Mouse (Mus musculus) midbrain, embryonic 10.5 days (tissue): ENCODE results near the gene Lrrc23. TPM values are rescaled to one million over a fixed set of nuclear protein-coding genes. Genes with fewer than 3 reads are reported as not detected.
A peak's percentile ranks its signal among the peaks of the same experiment; 100 is the strongest.

Source experiments
- DNase-seq: peaks from one replicate; pipeline ENCODE4 v3.0.0-alpha.2; 2017; ENCODE audit warnings: low spot score
- H3K27ac ChIP-seq: fragments of 300-500 bp; sonication (generic); replicated peaks from 2 replicates; pipeline ENCODE4 v1.5.1; 2016; ENCODE audit warnings: mild to moderate bottlenecking
- H3K27me3 ChIP-seq: fragments of 300-500 bp; sonication (generic); 2 replicates; pipeline ENCODE4 v1.6.1; 2016; ENCODE audit warnings: low read depth, mild to moderate bottlenecking; ENCODE audit not compliant: poor library complexity, severe bottlenecking
- H3K36me3 ChIP-seq: fragments of 300-500 bp; sonication (generic); 2 replicates; pipeline ENCODE4 v1.6.1; 2016; ENCODE audit warnings: mild to moderate bottlenecking, moderate library complexity
- H3K4me1 ChIP-seq: fragments of 300-500 bp; sonication (generic); 2 replicates; pipeline ENCODE4 v1.6.1; 2016
- H3K4me3 ChIP-seq: fragments of 300-500 bp; sonication (generic); 2 replicates; pipeline ENCODE4 v1.5.1; 2016; ENCODE audit warnings: mild to moderate bottlenecking, moderate library complexity
- H3K9me3 ChIP-seq: fragments of 300-500 bp; sonication (generic); replicated peaks from 2 replicates; pipeline ENCODE4 v1.6.1; 2016; ENCODE audit warnings: mild to moderate bottlenecking
- whole genome bisulfite sequencing: fragments of 180-500 bp; shearing (Covaris S2); methylation state at CpG from one replicate; pipeline ENCODE4 v1.1.7; 2016; 5-methylcytosine and 5-hydroxymethylcytosine counted together
- polyA plus RNA-seq: library from polyadenylated mRNA; unstranded; fragments of >200 nt; fragmentation: Nextera tagmentation; extraction: Ambion mirVana; gene quantifications from 2 replicates; pipeline ENCODE4 v1.2.1, GENCODE M21; 2016

The Lrrc23 gene
- polyA plus RNA-seq, 1 experiment from 2014 or later = 1.4 TPM

GRCm38 (mm10) chr6:124742839-124743514 is 36.5 kb downstream of the Lrrc23 start:
- H3K4me3 ChIP-seq = no peak overlapping the region
- 91% methylated on average over 15 of the region's 15 CpGs for WGBS

GRCm38 (mm10) chr6:124741842-124742241 is 37.7 kb downstream of the Lrrc23 start:
- H3K27me3 ChIP-seq = no peaks in the 10 kb centered on the region
- peak overlapping the region; percentile 76 for H3K4me3 ChIP-seq
- WGBS = 68% methylated on average over 3 of the region's 3 CpGs
- H3K27ac ChIP-seq = peak overlapping the region; percentile 95
- H3K9me3 ChIP-seq = no peaks in the 10 kb centered on the region
- no peak for DNase-seq
- peaks cover 45% of the 10 kb centered on the region for H3K36me3 ChIP-seq
- peaks cover 70% of the 10 kb centered on the region for H3K4me1 ChIP-seq

More at GRCm38 (mm10) chr6:124742839-124743514, 36.5 kb downstream of the Lrrc23 start:
- 0 out of 2 replicates have a peak, but pooled peaks cover 4% of the 10 kb centered on the region for H3K27me3 ChIP-seq
- no peaks in the 10 kb centered on the region for H3K9me3 ChIP-seq
- H3K4me1 ChIP-seq = peaks cover 72% of the 10 kb centered on the region
- no peak for DNase-seq
- peaks cover 57% of the 10 kb centered on the region for H3K36me3 ChIP-seq
- H3K27ac ChIP-seq = no peak overlapping the region

- Histone ChIP-seq H3K36me3 (peaks cover 41% of the 10 kb centered on the region), H3K27ac (peak within 1 kb of the TSS; percentile 95), H3K27me3 (no peaks in the 10 kb centered on the region), H3K4me3 (peak within 1 kb of the TSS; percentile 76), H3K4me1 (peaks cover 62% of the 10 kb centered on the region), H3K9me3 (no peaks in the 10 kb centered on the region)
- DNase-seq = peak; percentile 96
- under 1% methylated on average over 41 of the region's 41 CpGs for WGBS
These were observed 38.4 kb downstream of the Lrrc23 start, which contains the start of gene Grcc10 for GRCm38 (mm10) chr6:124740888-124741761. TSS of gene Grcc10 (minus strand) at chr6:124741374.

GRCm38 (mm10) chr6:124740211-124740887 is 39.2 kb downstream of the Lrrc23 start:
- WGBS = under 1% methylated on average over 29 of the region's 29 CpGs
- peak overlapping the region; percentile 76 for H3K4me3 ChIP-seq
- H3K9me3 ChIP-seq = no peaks in the 10 kb centered on the region
- H3K4me1 ChIP-seq = peaks cover 55% of the 10 kb centered on the region
- no peak for DNase-seq
- peak overlapping the region; percentile 95 for H3K27ac ChIP-seq
- H3K36me3 ChIP-seq = peaks cover 41% of the 10 kb centered on the region
- no peaks in the 10 kb centered on the region for H3K27me3 ChIP-seq

GRCm38 (mm10) chr6:124739231-124739796 is 40.2 kb downstream of the Lrrc23 start:
- peaks cover 46% of the 10 kb centered on the region for H3K4me1 ChIP-seq
- no peaks in the 10 kb centered on the region for H3K9me3 ChIP-seq
- no peaks in the 10 kb centered on the region for H3K27me3 ChIP-seq
- H3K27ac ChIP-seq = peak overlapping the region; percentile 55; the same call in 1 of the 2 replicates
- DNase-seq = no peak
- H3K4me3 ChIP-seq = no peak overlapping the region
- WGBS = 84% methylated on average over 10 of the region's 10 CpGs
- peaks cover 30% of the 10 kb centered on the region for H3K36me3 ChIP-seq

- peaks cover 23% of the 10 kb centered on the region for H3K36me3 ChIP-seq
- no peaks in the 10 kb centered on the region for H3K27me3 ChIP-seq
- no peak for DNase-seq
- peak within 1 kb of the TSS; percentile 27; the same call in 1 of the 2 replicates for H3K4me3 ChIP-seq
- H3K4me1 ChIP-seq = peaks cover 46% of the 10 kb centered on the region
- WGBS = 21% methylated on average over 15 of the region's 15 CpGs
- no peaks in the 10 kb centered on the region for H3K9me3 ChIP-seq
- H3K27ac ChIP-seq = peak within 1 kb of the TSS; percentile 55
These were observed 41.0 kb downstream of the Lrrc23 start, which contains the start of gene Ptpn6 for GRCm38 (mm10) chr6:124738511-124739023. TSS of gene Ptpn6 (minus strand) at chr6:124738714.

GRCm38 (mm10) chr6:124737040-124737439 is 42.5 kb downstream of the Lrrc23 start:
- peaks cover 45% of the 10 kb centered on the region for H3K4me1 ChIP-seq
- H3K27me3 ChIP-seq = no peaks in the 10 kb centered on the region
- no peak overlapping the region for H3K27ac ChIP-seq
- DNase-seq = no peak
- no peaks in the 10 kb centered on the region for H3K9me3 ChIP-seq
- peaks cover 10% of the 10 kb centered on the region for H3K36me3 ChIP-seq
- 92% methylated on average over 11 of the region's 11 CpGs for WGBS
- no peak overlapping the region for H3K4me3 ChIP-seq

- no peak for DNase-seq
- no peak overlapping the region for H3K4me3 ChIP-seq
- H3K4me1 ChIP-seq = peaks cover 26% of the 10 kb centered on the region
- no peaks in the 10 kb centered on the region for H3K27me3 ChIP-seq
- 91% methylated on average over 3 of the region's 3 CpGs for WGBS
- H3K9me3 ChIP-seq = no peaks in the 10 kb centered on the region
- no peak overlapping the region for H3K27ac ChIP-seq
- peaks cover 9% of the 10 kb centered on the region for H3K36me3 ChIP-seq
These were observed 45.1 kb downstream of the Lrrc23 start for GRCm38 (mm10) chr6:124734417-124734816.

- Histone ChIP-seq H3K27ac (peak overlapping the region; percentile 53), H3K9me3 (no peaks in the 10 kb centered on the region), H3K4me1 (peaks cover 13% of the 10 kb centered on the region), H3K36me3 (no peaks in the 10 kb centered on the region), H3K4me3 (no peak overlapping the region), H3K27me3 (no peaks in the 10 kb centered on the region)
- no peak for DNase-seq
- WGBS = 51% methylated on average over 19 of the region's 19 CpGs
These were observed 46.8 kb downstream of the Lrrc23 start for GRCm38 (mm10) chr6:124732476-124733370.

- H3K9me3 ChIP-seq = no peaks in the 10 kb centered on the region
- WGBS = 88% methylated on average over 7 of the region's 7 CpGs
- H3K27me3 ChIP-seq = no peaks in the 10 kb centered on the region
- no peaks in the 10 kb centered on the region for H3K36me3 ChIP-seq
- H3K27ac ChIP-seq = no peak overlapping the region
- no peak overlapping the region for H3K4me3 ChIP-seq
- peaks cover 19% of the 10 kb centered on the region for H3K4me1 ChIP-seq
- no peak for DNase-seq
These were observed 48.5 kb downstream of the Lrrc23 start for GRCm38 (mm10) chr6:124731038-124731437.
